Mouse (Mus musculus) heart, embryonic 12.5 days (tissue): ENCODE measurements around the gene Vegfa. TPM values are rescaled to one million over a fixed set of nuclear protein-coding genes. Genes with fewer than 3 reads are reported as not detected.

Source experiments
- ATAC-seq: fragments of 200-750 bp; cut with Nextera tagmentation; 2 replicates; pipeline ENCODE4 v1.8.0; 2017; ENCODE audit warnings: moderate TSS enrichment, moderate library complexity; ENCODE audit not compliant: insufficient number of reproducible peaks, low FRiP score
- H3K27ac ChIP-seq: fragments of 300-500 bp; sonication (generic); 2 replicates; pipeline ENCODE4 v1.5.1; 2016; ENCODE audit warnings: mild to moderate bottlenecking, moderate library complexity; ENCODE audit not compliant: poor library complexity, severe bottlenecking
- H3K27me3 ChIP-seq: fragments of 300-500 bp; sonication (generic); replicated peaks from 2 replicates; pipeline ENCODE4 v1.6.1; 2016; ENCODE audit warnings: mild to moderate bottlenecking, moderate library complexity
- H3K36me3 ChIP-seq: fragments of 300-500 bp; sonication (generic); 2 replicates; pipeline ENCODE4 v1.6.1; 2016; ENCODE audit warnings: mild to moderate bottlenecking, moderate library complexity
- H3K4me1 ChIP-seq: fragments of 300-500 bp; sonication (generic); replicated peaks from 2 replicates; pipeline ENCODE4 v1.6.1; 2016; ENCODE audit warnings: mild to moderate bottlenecking
- H3K4me2 ChIP-seq: fragments of 300-500 bp; sonication (generic); 2 replicates; pipeline ENCODE4 v1.6.1; 2016; ENCODE audit warnings: mild to moderate bottlenecking, moderate library complexity
- H3K4me3 ChIP-seq: fragments of 300-500 bp; sonication (generic); 2 replicates; pipeline ENCODE4 v1.5.1; 2016; ENCODE audit warnings: mild to moderate bottlenecking
- H3K9ac ChIP-seq: fragments of 300-500 bp; sonication (generic); 2 replicates; pipeline ENCODE4 v1.6.1; 2016; ENCODE audit warnings: mild to moderate bottlenecking, moderate library complexity
- H3K9me3 ChIP-seq: fragments of 300-500 bp; sonication (generic); replicated peaks from 2 replicates; pipeline ENCODE4 v1.6.1; 2016; ENCODE audit warnings: mild to moderate bottlenecking, moderate library complexity
- WGBS: fragments of 180-500 bp; shearing (Covaris S2); methylation state at CpG from one replicate; pipeline ENCODE4 v1.1.7; 2016; 5-methylcytosine and 5-hydroxymethylcytosine counted together
- polyA plus RNA-seq: library from polyadenylated mRNA; unstranded; fragments of >200 nt; fragmentation: Nextera tagmentation; extraction: Ambion mirVana; gene quantifications from 2 replicates; pipeline ENCODE4 v1.2.1, GENCODE M21; 2016

Vegfa gene
- polyA plus RNA-seq, 1 experiment from 2014 or later, result 6.5 TPM

GRCm38 (mm10) chr17:46051356-46051755 is 19.2 kb upstream of the Vegfa start:
- ATAC-seq, result no peak
- peaks cover 12% of the 10 kb centered on the region; the same call in 1 of the 2 replicates for H3K27me3 ChIP-seq
- H3K27ac ChIP-seq, result no peak overlapping the region
- H3K9ac ChIP-seq, result no peak overlapping the region
- H3K4me1 ChIP-seq, result peaks cover 6% of the 10 kb centered on the region
- H3K9me3 ChIP-seq, result peaks cover 4% of the 10 kb centered on the region; the same call in 1 of the 2 replicates
- 56% methylated on average over 5 of the region's 5 CpGs for WGBS
- H3K4me2 ChIP-seq, result no peak overlapping the region
- H3K4me3 ChIP-seq, result no peak overlapping the region
- no peaks in the 10 kb centered on the region for H3K36me3 ChIP-seq

DNA sequence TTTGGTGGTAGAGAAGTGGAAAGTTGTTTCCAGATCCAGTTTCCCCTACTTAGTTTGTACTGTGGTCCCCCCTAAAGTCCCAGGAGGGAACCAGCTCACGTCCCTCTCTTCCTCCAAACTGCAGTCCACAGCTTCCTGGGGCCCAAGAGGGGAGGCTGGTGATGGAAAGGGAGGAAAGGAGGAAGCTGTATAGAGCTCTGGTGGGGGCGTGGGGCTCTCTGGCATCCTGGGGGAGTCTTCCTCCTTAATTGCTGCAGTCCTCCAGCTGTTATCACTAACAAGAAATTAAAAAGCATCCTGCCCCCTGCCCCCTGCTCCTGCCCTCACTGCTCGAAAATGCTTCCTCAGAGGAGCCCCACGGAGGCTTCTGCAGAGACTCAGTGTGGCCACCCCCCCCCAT is 17.4 kb upstream of the Vegfa start:
- WGBS, result 18% methylated on average over 4 of the region's 4 CpGs
- ATAC-seq, result no peak
- H3K4me1 ChIP-seq, result peaks cover 6% of the 10 kb centered on the region

GRCm38 (mm10) chr17:46048184-46048583 is 16.0 kb upstream of the Vegfa start:
- Histone ChIP-seq H3K27me3 (0 out of 2 replicates have a peak, but pooled peaks cover 6% of the 10 kb centered on the region), H3K9ac (no peak overlapping the region), H3K4me1 (peaks cover 6% of the 10 kb centered on the region), H3K4me2 (no peak overlapping the region), H3K36me3 (no peaks in the 10 kb centered on the region), H3K4me3 (no peak overlapping the region), H3K27ac (no peak overlapping the region), H3K9me3 (peaks cover 4% of the 10 kb centered on the region; the same call in 1 of the 2 replicates)
- ATAC-seq, result no peak
- WGBS, result 92% methylated on average over 4 of the region's 4 CpGs

More for the DNA sequence above, 17.4 kb upstream of the Vegfa start:
- Histone ChIP-seq H3K36me3 (no peaks in the 10 kb centered on the region), H3K9me3 (peaks cover 4% of the 10 kb centered on the region; the same call in 1 of the 2 replicates), H3K27ac (no peak overlapping the region), H3K9ac (no peak overlapping the region), H3K4me3 (no peak overlapping the region), H3K27me3 (peaks cover 9% of the 10 kb centered on the region; the same call in 1 of the 2 replicates), H3K4me2 (no peak overlapping the region)

- Histone ChIP-seq H3K4me3 (no peak overlapping the region), H3K4me2 (no peak overlapping the region), H3K27me3 (no peaks in the 10 kb centered on the region), H3K9me3 (peaks cover 4% of the 10 kb centered on the region; the same call in 1 of the 2 replicates), H3K9ac (no peak overlapping the region), H3K4me1 (peaks cover 3% of the 10 kb centered on the region; the same call in 1 of the 2 replicates), H3K36me3 (no peaks in the 10 kb centered on the region), H3K27ac (no peak overlapping the region)
- 86% methylated on average over 8 of the region's 8 CpGs for WGBS
- no peak for ATAC-seq
These were observed 13.6 kb upstream of the Vegfa start for GRCm38 (mm10) chr17:46045742-46046141.

DNA sequence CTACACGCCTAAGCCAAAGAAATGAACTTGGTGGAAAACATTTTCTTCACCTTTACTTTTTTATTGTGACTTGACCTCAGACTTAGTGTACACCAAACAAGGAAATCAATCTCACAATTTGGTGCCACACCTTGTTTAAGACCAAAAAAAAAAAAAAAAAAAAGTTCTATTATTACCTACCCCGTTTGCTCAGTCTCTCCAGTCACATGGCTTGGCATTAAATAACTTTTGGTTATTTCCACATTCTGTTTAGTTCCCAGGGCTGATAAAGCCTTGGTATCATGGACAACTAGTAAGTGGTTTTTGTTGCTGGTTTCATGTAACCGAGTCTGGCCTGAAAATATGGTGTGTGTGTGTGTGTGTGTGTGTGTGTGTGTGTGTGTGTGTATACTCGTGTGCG is 12.8 kb upstream of the Vegfa start:
- H3K4me2 ChIP-seq, result no peak overlapping the region
- no peaks in the 10 kb centered on the region for H3K27me3 ChIP-seq
- peaks cover 4% of the 10 kb centered on the region; the same call in 1 of the 2 replicates for H3K9me3 ChIP-seq
- no peaks in the 10 kb centered on the region for H3K36me3 ChIP-seq
- H3K4me3 ChIP-seq, result no peak overlapping the region
- H3K27ac ChIP-seq, result no peak overlapping the region
- no peak overlapping the region for H3K9ac ChIP-seq
- no peak for ATAC-seq
- peaks cover 7% of the 10 kb centered on the region; the same call in 1 of the 2 replicates for H3K4me1 ChIP-seq
- 83% methylated on average over 5 of the region's 5 CpGs for whole genome bisulfite sequencing

DNA sequence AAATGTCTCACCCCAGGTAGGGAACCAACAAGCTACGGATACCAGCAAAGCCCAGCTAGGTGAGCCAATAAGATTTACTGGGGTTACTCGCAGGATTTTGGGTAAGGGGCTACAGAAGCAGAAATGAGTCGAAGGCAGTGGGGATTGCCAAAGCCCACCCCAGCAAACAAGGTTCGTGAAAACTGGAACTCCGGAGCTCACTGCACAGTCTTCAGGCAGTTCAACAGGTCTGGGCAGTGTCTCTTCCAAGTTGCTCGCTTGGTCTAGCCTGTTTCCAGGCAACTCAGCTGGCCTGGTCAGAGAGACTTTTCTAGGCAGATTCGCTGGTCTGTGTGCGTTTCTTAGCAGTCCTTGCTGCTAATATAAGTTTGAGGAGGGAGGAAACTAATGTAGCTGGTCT is 10.0 kb upstream of the Vegfa start:
- Histone ChIP-seq H3K4me2 (no peak overlapping the region), H3K9ac (no peak overlapping the region), H3K27me3 (0 out of 2 replicates have a peak, but pooled peaks cover 5% of the 10 kb centered on the region), H3K36me3 (no peaks in the 10 kb centered on the region), H3K9me3 (no peaks in the 10 kb centered on the region), H3K4me3 (no peak overlapping the region), H3K4me1 (peaks cover 7% of the 10 kb centered on the region; the same call in 1 of the 2 replicates), H3K27ac (no peak overlapping the region)
- no peak for ATAC-seq
- 80% methylated on average over 8 of the region's 8 CpGs for WGBS

- 83% methylated on average over 3 of the region's 3 CpGs for WGBS
- no peak overlapping the region for H3K27ac ChIP-seq
- no peak for ATAC-seq
These were observed 9.5 kb upstream of the Vegfa start for GRCm38 (mm10) chr17:46041679-46042078.

GRCm38 (mm10) chr17:46041223-46041622 is 9.1 kb upstream of the Vegfa start:
- H3K9ac ChIP-seq, result no peak overlapping the region
- no peaks in the 10 kb centered on the region for H3K36me3 ChIP-seq
- H3K27ac ChIP-seq, result no peak overlapping the region
- peaks cover 12% of the 10 kb centered on the region for H3K4me1 ChIP-seq
- H3K27me3 ChIP-seq, result 0 out of 2 replicates have a peak, but pooled peaks cover 5% of the 10 kb centered on the region
- H3K4me2 ChIP-seq, result no peak overlapping the region
- H3K9me3 ChIP-seq, result no peaks in the 10 kb centered on the region
- no peak; the same call in 1 of the 2 replicates for ATAC-seq
- WGBS, result 69% methylated on average over 5 of the region's 5 CpGs
- no peak overlapping the region for H3K4me3 ChIP-seq

More at GRCm38 (mm10) chr17:46041679-46042078, 9.5 kb upstream of the Vegfa start:
- H3K4me1 ChIP-seq, result peaks cover 7% of the 10 kb centered on the region; the same call in 1 of the 2 replicates
- H3K9me3 ChIP-seq, result no peaks in the 10 kb centered on the region
- H3K9ac ChIP-seq, result no peak overlapping the region
- H3K4me2 ChIP-seq, result no peak overlapping the region
- 0 out of 2 replicates have a peak, but pooled peaks cover 5% of the 10 kb centered on the region for H3K27me3 ChIP-seq
- H3K4me3 ChIP-seq, result no peak overlapping the region
- H3K36me3 ChIP-seq, result no peaks in the 10 kb centered on the region

GRCm38 (mm10) chr17:46040561-46040960 is 8.4 kb upstream of the Vegfa start:
- no peaks in the 10 kb centered on the region for H3K36me3 ChIP-seq
- ATAC-seq, result no peak
- H3K4me3 ChIP-seq, result no peak overlapping the region
- no peak overlapping the region for H3K9ac ChIP-seq
- no peak overlapping the region for H3K4me2 ChIP-seq
- H3K27ac ChIP-seq, result no peak overlapping the region
- H3K9me3 ChIP-seq, result no peaks in the 10 kb centered on the region
- 14% methylated on average over 6 of the region's 6 CpGs for WGBS
- 0 out of 2 replicates have a peak, but pooled peaks cover 5% of the 10 kb centered on the region for H3K27me3 ChIP-seq
- peaks cover 17% of the 10 kb centered on the region for H3K4me1 ChIP-seq

DNA sequence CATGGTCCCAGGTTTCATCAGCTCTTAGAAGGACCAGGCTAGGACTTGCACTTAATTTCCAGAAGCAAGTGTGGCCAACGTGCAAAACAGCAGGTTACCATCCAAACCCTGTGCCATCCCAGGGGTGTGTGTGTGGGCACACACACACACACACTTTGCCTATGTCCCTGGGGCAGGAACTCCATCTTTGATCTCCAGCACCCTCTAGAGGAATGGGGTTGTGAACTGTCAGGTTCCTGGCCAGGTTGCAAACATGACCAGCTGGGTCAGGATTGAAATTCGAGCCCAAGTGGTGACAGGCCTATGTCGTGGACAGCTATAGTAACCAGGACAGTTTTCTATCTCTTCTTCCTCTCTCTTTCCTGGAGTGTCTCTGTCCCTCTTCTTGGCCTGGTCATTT is 6.7 kb upstream of the Vegfa start:
- no peak overlapping the region for H3K4me2 ChIP-seq
- no peak overlapping the region for H3K9ac ChIP-seq
- no peak overlapping the region for H3K27ac ChIP-seq
- no peak for ATAC-seq
- no peak overlapping the region for H3K4me3 ChIP-seq
- no peaks in the 10 kb centered on the region for H3K9me3 ChIP-seq
- peaks cover 21% of the 10 kb centered on the region for H3K4me1 ChIP-seq
- H3K36me3 ChIP-seq, result no peaks in the 10 kb centered on the region
- whole genome bisulfite sequencing, result 31% methylated on average over 3 of the region's 3 CpGs
- H3K27me3 ChIP-seq, result 0 out of 2 replicates have a peak, but pooled peaks cover 5% of the 10 kb centered on the region

GRCm38 (mm10) chr17:46036400-46036799 is 4.2 kb upstream of the Vegfa start:
- peak overlapping the region; percentile 3; the same call in 1 of the 2 replicates for H3K27ac ChIP-seq
- 0 out of 2 replicates have a peak, but pooled peaks cover 5% of the 10 kb centered on the region for H3K27me3 ChIP-seq
- H3K36me3 ChIP-seq, result no peaks in the 10 kb centered on the region
- ATAC-seq, result no peak
- WGBS, result 55% methylated on average over 6 of the region's 6 CpGs
- H3K9me3 ChIP-seq, result no peaks in the 10 kb centered on the region
- peaks cover 32% of the 10 kb centered on the region for H3K4me1 ChIP-seq
- no peak overlapping the region for H3K4me3 ChIP-seq
- H3K4me2 ChIP-seq, result no peak overlapping the region
- no peak overlapping the region for H3K9ac ChIP-seq

- Histone ChIP-seq H3K4me3 (no peak overlapping the region), H3K9ac (no peak overlapping the region), H3K4me1 (peaks cover 32% of the 10 kb centered on the region), H3K4me2 (peak overlapping the region; percentile 81; the same call in 1 of the 2 replicates), H3K27ac (no peak overlapping the region), H3K27me3 (no peaks in the 10 kb centered on the region), H3K36me3 (no peaks in the 10 kb centered on the region), H3K9me3 (no peaks in the 10 kb centered on the region)
- ATAC-seq, result no peak
- WGBS, result 33% methylated on average over 6 of the region's 6 CpGs
These were observed 1.9 kb upstream of the Vegfa start for GRCm38 (mm10) chr17:46034110-46034509.
